Mouse (Mus musculus): Measurements from ENCODE around the gene Hyal2.

DNA sequence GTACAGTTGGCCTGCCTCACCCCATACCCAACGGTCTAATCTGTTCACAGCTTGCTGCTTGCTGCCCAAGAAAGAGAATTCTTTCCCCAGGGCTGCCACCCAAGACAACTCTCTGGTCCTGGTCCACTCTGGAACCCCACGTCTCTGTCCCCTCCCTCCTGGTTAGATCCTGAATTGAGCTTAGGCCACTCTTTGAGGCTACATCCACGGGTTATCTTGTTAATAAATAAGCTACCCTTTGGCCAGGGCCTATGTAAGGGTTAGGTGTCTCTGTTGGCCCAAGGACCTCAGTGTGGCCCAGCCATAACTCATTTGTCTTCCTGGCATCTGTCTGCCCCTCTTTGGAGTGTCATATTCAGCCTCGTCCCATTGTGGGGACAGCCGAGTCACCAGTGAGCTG, 30.6 kb downstream of the Hyal2 start:
- TF ChIP-seq TAL1 (IDR thresholded peaks at IDR 0.05; ENCODE audit: low read length), result no peak
- no peak for TF ChIP-seq GATA1 (IDR thresholded peaks at IDR 0.05; ENCODE audit: low read length)
